Mouse (Mus musculus) midbrain, embryonic 13.5 days (tissue): Measurements from ENCODE around the gene Mcf2. TPM values are rescaled to one million over a fixed set of nuclear protein-coding genes. Genes with fewer than 3 reads are reported as not detected.

Source experiments
- ATAC-seq: fragments of 200-750 bp; cut with Nextera tagmentation; 2 replicates; pipeline ENCODE4 v1.8.0; 2017; ENCODE audit warnings: mild to moderate bottlenecking, moderate TSS enrichment, moderate library complexity
- H3K27ac ChIP-seq: fragments of 300-500 bp; sonication (generic); 2 replicates; pipeline ENCODE4 v1.5.1; 2015; ENCODE audit warnings: inconsistent platforms, mild to moderate bottlenecking, moderate library complexity
- H3K27me3 ChIP-seq: fragments of 300-500 bp; sonication (generic); 2 replicates; pipeline ENCODE4 v1.6.1; 2015; ENCODE audit warnings: mild to moderate bottlenecking, inconsistent platforms
- H3K36me3 ChIP-seq: fragments of 300-500 bp; sonication (generic); 2 replicates; pipeline ENCODE4 v1.6.1; 2015; ENCODE audit warnings: mild to moderate bottlenecking, inconsistent platforms
- H3K4me1 ChIP-seq: fragments of 300-500 bp; sonication (generic); replicated peaks from 2 replicates; pipeline ENCODE4 v1.6.1; 2015; ENCODE audit warnings: inconsistent platforms
- H3K4me2 ChIP-seq: fragments of 300-500 bp; sonication (generic); replicated peaks from 2 replicates; pipeline ENCODE4 v1.6.1; 2015; ENCODE audit warnings: moderate library complexity, mild to moderate bottlenecking, inconsistent platforms
- H3K4me3 ChIP-seq: fragments of 300-500 bp; sonication (generic); replicated peaks from 2 replicates; pipeline ENCODE4 v1.5.1; 2015; ENCODE audit warnings: mild to moderate bottlenecking, inconsistent platforms
- H3K9ac ChIP-seq: fragments of 300-500 bp; sonication (generic); replicated peaks from 2 replicates; pipeline ENCODE4 v1.6.1; 2015; ENCODE audit warnings: mild to moderate bottlenecking, inconsistent platforms
- H3K9me3 ChIP-seq: fragments of 300-500 bp; sonication (generic); 2 replicates; pipeline ENCODE4 v1.6.1; 2016; ENCODE audit warnings: mild to moderate bottlenecking, inconsistent platforms
- WGBS: fragments of 180-500 bp; shearing (Covaris S2); methylation state at CpG from one replicate; pipeline ENCODE4 v1.1.7; 2015; 5-methylcytosine and 5-hydroxymethylcytosine counted together
- polyA plus RNA-seq: library from polyadenylated mRNA; unstranded; fragments of >200 nt; fragmentation: Nextera tagmentation; extraction: Ambion mirVana; gene quantifications from 2 replicates; pipeline ENCODE4 v1.2.1, GENCODE M21; 2015

Gene Mcf2
- polyA plus RNA-seq = 0.66 and 0.67 TPM in 2 replicates

GRCm38 (mm10) chrX:60178744-60179458 is at the start of gene Mcf2:
TSS of gene Mcf2 (minus strand) at chrX:60179089.
- ATAC-seq = peak; percentile 90
- H3K27ac ChIP-seq = no peak within 1 kb of the TSS
- H3K9ac ChIP-seq = peak within 1 kb of the TSS; percentile 64
- peaks cover 4% of the 10 kb centered on the region; the same call in 1 of the 2 replicates for H3K4me1 ChIP-seq
- H3K4me2 ChIP-seq = peak within 1 kb of the TSS; percentile 77
- peak within 1 kb of the TSS; percentile 47 for H3K4me3 ChIP-seq
- H3K9me3 ChIP-seq = no peaks in the 10 kb centered on the region
- no peaks in the 10 kb centered on the region for H3K36me3 ChIP-seq
- H3K27me3 ChIP-seq = no peaks in the 10 kb centered on the region; the same call in 1 of the 2 replicates
- WGBS = 27% methylated on average over 26 of the region's 28 CpGs

DNA sequence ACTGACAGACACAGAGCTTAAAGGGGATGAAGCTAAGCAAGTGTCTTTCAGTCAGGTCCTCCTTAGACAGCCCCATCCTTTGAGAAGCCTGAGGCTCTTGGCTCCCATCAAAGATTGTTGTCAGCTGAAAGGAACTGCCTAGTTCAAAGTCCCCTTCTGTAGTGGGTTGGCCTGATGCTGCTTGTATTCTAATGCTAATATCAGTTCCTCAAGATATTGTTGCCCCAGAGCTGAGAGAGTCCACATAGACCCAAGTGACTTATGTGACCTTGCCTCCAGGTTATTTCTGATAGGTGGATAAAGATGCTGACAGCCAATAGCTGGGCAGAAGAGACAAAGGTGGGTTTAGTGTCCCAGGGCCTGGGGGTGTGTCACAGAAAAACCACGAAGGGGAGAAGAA is 8.8 kb upstream of the Mcf2 start:
- 46% methylated on average over 1 of the region's 1 CpGs for WGBS
- no peak for ATAC-seq
- no peak overlapping the region for H3K9ac ChIP-seq

DNA sequence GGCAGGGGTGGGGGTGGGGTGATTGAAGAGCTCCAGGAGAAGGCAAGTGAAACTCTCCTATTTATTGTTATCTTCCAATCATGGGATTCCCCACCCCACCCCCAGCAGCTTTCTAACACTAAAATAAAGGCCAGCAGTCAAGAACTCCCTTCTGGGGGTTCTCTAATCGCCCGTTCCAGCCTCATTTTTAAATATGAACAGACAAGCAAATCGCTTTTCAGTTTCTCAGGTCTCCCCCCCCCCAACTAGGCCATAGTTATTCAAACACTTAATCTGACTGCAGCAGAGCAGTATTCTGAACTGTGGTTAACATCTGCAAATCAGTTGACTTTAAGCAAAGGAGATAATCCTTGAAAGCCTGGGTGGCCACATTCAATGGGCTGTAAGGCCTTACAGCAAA is 3.7 kb upstream of the Mcf2 start:
- H3K27ac ChIP-seq = no peak overlapping the region
- 14% methylated on average over 3 of the region's 3 CpGs for WGBS
- no peaks in the 10 kb centered on the region for H3K9me3 ChIP-seq
- no peaks in the 10 kb centered on the region; the same call in 1 of the 2 replicates for H3K27me3 ChIP-seq
- peaks cover 4% of the 10 kb centered on the region; the same call in 1 of the 2 replicates for H3K4me1 ChIP-seq
- H3K4me3 ChIP-seq = no peak overlapping the region
- H3K4me2 ChIP-seq = no peak overlapping the region
- H3K36me3 ChIP-seq = no peaks in the 10 kb centered on the region
- no peak for ATAC-seq
- H3K9ac ChIP-seq = no peak overlapping the region

More for the DNA sequence above, 8.8 kb upstream of the Mcf2 start:
- H3K27ac ChIP-seq = no peak overlapping the region
- no peak overlapping the region for H3K4me2 ChIP-seq
- no peak overlapping the region for H3K4me3 ChIP-seq
- no peaks in the 10 kb centered on the region for H3K36me3 ChIP-seq
- no peaks in the 10 kb centered on the region for H3K4me1 ChIP-seq
- no peaks in the 10 kb centered on the region for H3K27me3 ChIP-seq
- H3K9me3 ChIP-seq = no peaks in the 10 kb centered on the region

- Histone ChIP-seq H3K27me3 (no peaks in the 10 kb centered on the region; the same call in 1 of the 2 replicates), H3K9ac (peak overlapping the region; percentile 64), H3K4me3 (peak overlapping the region; percentile 47), H3K27ac (no peak overlapping the region), H3K4me2 (peak overlapping the region; percentile 77), H3K36me3 (no peaks in the 10 kb centered on the region), H3K9me3 (no peaks in the 10 kb centered on the region), H3K4me1 (peaks cover 4% of the 10 kb centered on the region; the same call in 1 of the 2 replicates)
- WGBS = 23% methylated on average over 17 of the region's 19 CpGs
- ATAC-seq = peak; percentile 67
Measured at GRCm38 (mm10) chrX:60178025-60178743, 705 bp downstream of the Mcf2 start.

DNA sequence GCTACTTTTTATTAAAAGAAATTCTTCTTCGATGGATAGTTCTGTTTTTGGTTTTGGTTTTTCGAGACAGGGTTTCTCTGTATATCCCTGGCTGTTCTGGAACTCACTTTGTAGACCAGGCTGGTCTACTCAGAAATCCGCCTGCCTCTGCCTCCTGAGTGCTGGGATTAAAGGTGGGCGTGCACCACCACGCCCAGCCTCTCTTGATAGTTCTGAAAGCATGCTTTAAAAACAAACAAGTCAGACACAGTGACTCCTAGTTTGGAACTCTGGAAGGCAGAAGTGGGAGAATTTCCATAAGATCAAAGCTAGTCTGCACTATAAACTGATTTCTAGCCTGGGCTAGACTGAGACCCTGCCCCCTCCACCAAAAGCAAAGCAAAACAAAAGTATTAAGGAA is 8.8 kb downstream of the Mcf2 start:
- Histone ChIP-seq H3K4me3 (no peak overlapping the region), H3K4me2 (no peak overlapping the region), H3K27me3 (no peaks in the 10 kb centered on the region), H3K4me1 (no peaks in the 10 kb centered on the region), H3K9ac (no peak overlapping the region), H3K9me3 (no peaks in the 10 kb centered on the region), H3K36me3 (no peaks in the 10 kb centered on the region), H3K27ac (no peak overlapping the region)
- WGBS = 84% methylated on average over 5 of the region's 5 CpGs
- no peak for ATAC-seq

DNA sequence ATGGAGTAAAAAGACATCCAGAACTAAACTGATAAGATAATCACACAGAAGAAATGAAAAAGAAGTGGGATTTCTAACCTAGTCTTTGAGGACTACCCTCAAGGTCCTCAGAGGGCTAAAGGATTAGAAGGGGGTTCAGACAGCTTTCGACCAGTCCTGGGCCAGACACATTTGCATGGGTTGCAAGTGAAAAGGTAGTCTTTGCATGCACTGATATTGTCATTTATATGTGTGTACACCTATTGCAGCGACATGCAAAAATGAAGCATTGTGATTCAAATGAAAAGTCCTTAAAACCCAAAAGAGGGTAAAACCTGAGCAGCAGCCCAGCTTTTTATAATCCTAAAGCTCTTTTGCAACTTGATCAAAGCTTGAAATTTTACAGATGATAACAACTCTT is 9.4 kb downstream of the Mcf2 start:
- H3K27me3 ChIP-seq = no peaks in the 10 kb centered on the region
- 77% methylated on average over 2 of the region's 2 CpGs for WGBS
- H3K27ac ChIP-seq = no peak overlapping the region
- no peak overlapping the region for H3K4me2 ChIP-seq
- no peak for ATAC-seq
- no peaks in the 10 kb centered on the region for H3K9me3 ChIP-seq
- no peak overlapping the region for H3K4me3 ChIP-seq
- no peaks in the 10 kb centered on the region for H3K36me3 ChIP-seq
- no peaks in the 10 kb centered on the region for H3K4me1 ChIP-seq
- no peak overlapping the region for H3K9ac ChIP-seq

DNA sequence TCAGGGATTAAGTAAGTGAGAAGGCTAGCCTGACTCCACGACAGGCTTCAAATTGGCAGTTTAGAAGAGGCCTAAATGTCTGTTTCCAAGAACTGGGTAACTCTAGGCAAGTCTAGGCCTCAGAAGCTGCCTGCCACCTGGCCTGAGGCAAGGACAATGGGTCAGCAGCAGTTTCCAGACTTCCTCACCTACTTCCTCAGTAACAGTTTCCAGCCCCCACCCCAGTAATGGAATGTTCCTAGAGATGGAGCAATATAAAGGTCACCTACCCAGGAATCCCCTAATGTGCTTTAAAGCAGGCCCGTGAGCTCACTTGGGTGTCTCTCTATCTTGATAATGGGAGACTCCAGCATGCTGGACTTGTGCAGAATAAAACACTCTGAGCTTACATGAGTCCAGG is 10.1 kb downstream of the Mcf2 start:
- Histone ChIP-seq H3K9ac (no peak overlapping the region), H3K4me2 (no peak overlapping the region), H3K27me3 (no peaks in the 10 kb centered on the region), H3K27ac (no peak overlapping the region), H3K4me3 (no peak overlapping the region), H3K36me3 (no peaks in the 10 kb centered on the region), H3K9me3 (no peaks in the 10 kb centered on the region), H3K4me1 (no peaks in the 10 kb centered on the region)
- 78% methylated on average over 2 of the region's 2 CpGs for WGBS
- no peak for ATAC-seq

GRCm38 (mm10) chrX:60147268-60147974 is 31.5 kb downstream of the Mcf2 start:
- no peaks in the 10 kb centered on the region for H3K9me3 ChIP-seq
- H3K9ac ChIP-seq = peak overlapping the region; percentile 39; the same call in 1 of the 2 replicates
- H3K36me3 ChIP-seq = no peaks in the 10 kb centered on the region
- peak overlapping the region; percentile 60; the same call in 1 of the 2 replicates for H3K27ac ChIP-seq
- peak overlapping the region; percentile 37 for H3K4me3 ChIP-seq
- no peaks in the 10 kb centered on the region for H3K4me1 ChIP-seq
- no peaks in the 10 kb centered on the region for H3K27me3 ChIP-seq
- peak; percentile 87 for ATAC-seq
- H3K4me2 ChIP-seq = peak overlapping the region; percentile 48
- WGBS = 24% methylated on average over 13 of the region's 13 CpGs

DNA sequence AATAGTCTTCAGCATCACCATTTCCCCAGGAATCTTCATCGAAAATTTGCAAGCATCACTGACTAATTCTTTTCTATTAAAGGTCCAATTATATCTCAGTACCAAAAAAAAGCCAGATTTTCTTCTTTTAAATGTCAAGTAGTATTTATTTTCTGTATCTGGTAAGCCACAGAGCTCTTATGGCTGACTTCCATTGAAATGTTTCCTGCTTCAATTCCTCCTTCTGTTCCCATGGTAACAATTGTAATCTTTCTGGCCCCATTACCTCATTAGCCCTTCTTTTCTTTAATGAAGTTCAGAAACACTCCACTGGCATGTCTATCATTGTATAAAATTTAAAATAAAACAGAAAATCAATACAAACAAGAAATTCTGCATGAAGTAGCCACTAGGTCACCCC is 103.5 kb downstream of the Mcf2 start:
- Histone ChIP-seq H3K36me3 (no peaks in the 10 kb centered on the region), H3K9me3 (no peaks in the 10 kb centered on the region), H3K4me3 (no peak overlapping the region), H3K27me3 (no peaks in the 10 kb centered on the region), H3K4me2 (no peak overlapping the region), H3K4me1 (no peaks in the 10 kb centered on the region), H3K27ac (no peak overlapping the region), H3K9ac (no peak overlapping the region)
- WGBS = 76% methylated on average over 1 of the region's 1 CpGs
- ATAC-seq = no peak

GRCm38 (mm10) chrX:60055185-60055584 is 123.7 kb downstream of the Mcf2 start:
- Histone ChIP-seq H3K4me3 (no peak overlapping the region), H3K27me3 (no peaks in the 10 kb centered on the region), H3K27ac (no peak overlapping the region), H3K4me2 (no peak overlapping the region), H3K4me1 (no peaks in the 10 kb centered on the region), H3K36me3 (no peaks in the 10 kb centered on the region), H3K9me3 (no peaks in the 10 kb centered on the region), H3K9ac (no peak overlapping the region)
- WGBS = 85% methylated on average over 9 of the region's 9 CpGs
- no peak for ATAC-seq

- H3K9me3 ChIP-seq = no peaks in the 10 kb centered on the region
- H3K4me3 ChIP-seq = no peak overlapping the region
- H3K27me3 ChIP-seq = no peaks in the 10 kb centered on the region
- 98% methylated on average over 1 of the region's 1 CpGs for WGBS
- no peak overlapping the region for H3K27ac ChIP-seq
- no peaks in the 10 kb centered on the region for H3K4me1 ChIP-seq
- H3K4me2 ChIP-seq = no peak overlapping the region
- no peak overlapping the region for H3K9ac ChIP-seq
- ATAC-seq = no peak
- no peaks in the 10 kb centered on the region for H3K36me3 ChIP-seq
Measured at GRCm38 (mm10) chrX:60054745-60055144, 124.1 kb downstream of the Mcf2 start.

- Histone ChIP-seq H3K9me3 (no peaks in the 10 kb centered on the region), H3K36me3 (no peaks in the 10 kb centered on the region), H3K9ac (no peak overlapping the region), H3K4me3 (no peak overlapping the region), H3K4me2 (no peak overlapping the region), H3K4me1 (no peaks in the 10 kb centered on the region), H3K27ac (no peak overlapping the region), H3K27me3 (no peaks in the 10 kb centered on the region)
- 13% methylated on average over 3 of the region's 3 CpGs for WGBS
- ATAC-seq = no peak
Measured at GRCm38 (mm10) chrX:60026654-60027053, 152.2 kb downstream of the Mcf2 start.
